Comparison of ENCODE assay signal across 10 mouse cellular contexts in the genomic region with DNA sequence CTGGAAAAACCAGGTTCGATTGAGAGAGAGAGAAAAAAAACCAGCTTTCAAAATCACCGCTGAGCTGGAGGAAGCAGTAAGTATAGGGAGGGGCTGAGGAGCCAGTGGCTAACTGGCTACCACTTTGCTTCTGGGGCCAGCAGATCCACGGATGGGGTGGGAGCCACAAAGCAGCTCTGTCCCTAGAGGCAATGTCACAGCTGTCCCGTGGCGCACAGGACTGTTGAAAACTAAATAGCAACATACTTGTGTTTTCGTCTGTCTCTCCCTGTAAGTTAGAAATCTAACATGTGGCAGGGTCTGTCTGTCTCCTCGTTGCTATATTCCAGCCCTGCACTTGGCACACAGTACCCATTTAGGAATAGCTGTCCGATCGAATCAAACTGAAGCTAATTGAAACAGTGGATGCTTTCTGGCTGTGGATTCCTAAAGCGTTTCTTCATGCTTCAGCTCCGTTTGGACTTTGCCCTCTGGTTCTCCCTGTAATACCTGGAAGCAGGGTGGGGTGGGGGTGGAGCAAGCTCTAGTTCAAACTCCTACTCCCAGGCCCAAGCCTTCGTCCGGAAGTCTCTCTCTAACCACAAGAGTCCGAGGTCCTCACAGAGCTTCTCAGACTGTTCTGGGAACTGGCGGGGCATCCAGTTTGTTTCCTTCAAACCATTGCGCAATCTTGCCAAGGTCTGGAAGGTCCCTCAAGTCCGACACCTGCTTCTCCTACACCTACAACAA. TPM values are rescaled to one million over a fixed set of nuclear protein-coding genes. Genes with fewer than 3 reads are reported as not detected.
DNase-seq lines count a peak whose midpoint lies in the region; ATAC-seq and TF ChIP-seq lines count a peak whose summit lies in the region.
"Had no signal": no experiment of that assay in that cellular context is flagged by ENCODE, and none has a peak within 500 bp of the region (broad histone marks: within the 10 kb centered on the region; RNA-seq: fewer than 3 reads in every experiment).

No protein-coding gene starts in this region.

- no peak; the same call in 1 of the 2 replicates for TF ChIP-seq POLR2A in embryonic fibroblast, embryonic 13.5 days (IDR thresholded peaks at IDR 0.05; ENCODE audit: low read depth, low read length)

- no peaks in the 10 kb centered on the region for H3K36me3 ChIP-seq in forebrain, embryonic 15.5 days
- H3K36me3 ChIP-seq in forebrain, embryonic 10.5 days (replicated peaks): no peaks in the 10 kb centered on the region
- H3K36me3 ChIP-seq in C2C12 (ENCODE audit: control insufficient read depth, insufficient read depth): no peaks in the 10 kb centered on the region
- no peaks in the 10 kb centered on the region for H3K36me3 ChIP-seq in intestine, embryonic 14.5 days (ENCODE audit: control insufficient read depth, insufficient read depth, low read length)
- H3K36me3 ChIP-seq in liver, embryonic 16.5 days (ENCODE audit: control insufficient read depth, insufficient read depth): no peaks in the 10 kb centered on the region
- H3K36me3 ChIP-seq: midbrain, embryonic 12.5 days had no signal

- no peak overlapping the region for H3K4me3 ChIP-seq in forebrain, embryonic 15.5 days
- no peak overlapping the region for H3K4me3 ChIP-seq in forebrain, embryonic 10.5 days
- no peak overlapping the region for H3K4me3 ChIP-seq in C2C12 (ENCODE audit: insufficient read depth, poor library complexity, severe bottlenecking)
- no peak overlapping the region for H3K4me3 ChIP-seq in embryonic fibroblast, embryonic 13.5 days (ENCODE audit: insufficient read depth, low read length)
- peak overlapping the region; percentile 1; the same call in 1 of the 2 replicates for H3K4me3 ChIP-seq in intestine, embryonic 14.5 days (ENCODE audit: low read depth, low read length)
- H3K4me3 ChIP-seq in liver, embryonic 16.5 days (ENCODE audit: low read depth, low read length): peak overlapping the region; percentile 38
- H3K4me3 ChIP-seq: midbrain, embryonic 12.5 days had no signal

- TF ChIP-seq CTCF in C2C12 (IDR thresholded peaks at IDR 0.05; ENCODE audit: control insufficient read depth, insufficient read depth, insufficient read length): no peak
- TF ChIP-seq CTCF in embryonic fibroblast, embryonic 13.5 days (IDR thresholded peaks at IDR 0.05; ENCODE audit: borderline replicate concordance, insufficient read depth, low read length): no peak

- DNase-seq in forebrain, embryonic 10.5 days (ENCODE audit: extremely low spot score, low spot score): no peak
- DNase-seq in intestine, embryonic 14.5 days (ENCODE audit: low spot score): peak; percentile 72
- peak; percentile 27 for DNase-seq in thymus, postnatal 0 days (ENCODE audit: low spot score)
- no peak for DNase-seq in layer of hippocampus, adult 8-10 months (ENCODE audit: low spot score in 2 of 2)

- H3K4me1 ChIP-seq in forebrain, embryonic 15.5 days: peaks cover 20% of the 10 kb centered on the region
- peaks cover 27% of the 10 kb centered on the region for H3K4me1 ChIP-seq in forebrain, embryonic 10.5 days
- peaks cover 8% of the 10 kb centered on the region for H3K4me1 ChIP-seq in embryonic fibroblast, embryonic 13.5 days (ENCODE audit: control insufficient read depth, insufficient read depth, low read length)
- H3K4me1 ChIP-seq in intestine, embryonic 14.5 days (replicated peaks; ENCODE audit: control insufficient read depth, insufficient read depth, low read length): peaks cover 42% of the 10 kb centered on the region
- H3K4me1 ChIP-seq in liver, embryonic 16.5 days (ENCODE audit: control insufficient read depth, low read depth, low read length): peaks cover 35% of the 10 kb centered on the region
- H3K4me1 ChIP-seq: midbrain, embryonic 12.5 days had no signal

- H3K9me3 ChIP-seq in forebrain, embryonic 15.5 days: no peaks in the 10 kb centered on the region
- H3K9me3 ChIP-seq in forebrain, embryonic 10.5 days: no peaks in the 10 kb centered on the region
- H3K9me3 ChIP-seq in intestine, embryonic 14.5 days (ENCODE audit: control insufficient read depth, low read length): no peaks in the 10 kb centered on the region
- H3K9me3 ChIP-seq in liver, embryonic 16.5 days (replicated peaks; ENCODE audit: control insufficient read depth, low read length): no peaks in the 10 kb centered on the region
- H3K9me3 ChIP-seq: midbrain, embryonic 12.5 days had no signal

- peak; percentile 57 for ATAC-seq in forebrain, embryonic 15.5 days (replicated peaks)
- ATAC-seq in intestine, embryonic 14.5 days (replicated peaks; ENCODE audit: low FRiP score, low TSS enrichment, low read depth): peak; percentile 84
- ATAC-seq in liver, embryonic 16.5 days (ENCODE audit: low read depth): peak; percentile 51; the same call in 1 of the 2 replicates
- ATAC-seq: Patski had no signal

- H3K79me3 ChIP-seq in C2C12 (ENCODE audit: low read depth): no peaks in the 10 kb centered on the region

- H3K9ac ChIP-seq in forebrain, embryonic 15.5 days (replicated peaks): no peak overlapping the region
- peak overlapping the region; percentile 12 for H3K9ac ChIP-seq in intestine, embryonic 14.5 days (ENCODE audit: low read length)
- H3K9ac ChIP-seq in liver, embryonic 16.5 days (ENCODE audit: low read depth, low read length): peak overlapping the region; percentile 35
- H3K9ac ChIP-seq: midbrain, embryonic 12.5 days had no signal

- no peak overlapping the region for H3ac ChIP-seq in C2C12 (ENCODE audit: control insufficient read depth, insufficient read length, low read depth)

- no peaks in the 10 kb centered on the region for H3K79me2 ChIP-seq in C2C12 (ENCODE audit: control insufficient read depth, insufficient read depth)

- WGBS in forebrain, embryonic 15.5 days: 59% methylated on average over 17 of the region's 17 CpGs
- WGBS in forebrain, embryonic 10.5 days: 79% methylated on average over 17 of the region's 17 CpGs
- WGBS in intestine, embryonic 14.5 days: 33% methylated on average over 17 of the region's 17 CpGs
- 16% methylated on average over 17 of the region's 17 CpGs for WGBS in liver, embryonic 16.5 days (ENCODE audit: insufficient replicate concordance)

- H3K4me2 ChIP-seq in forebrain, embryonic 15.5 days (replicated peaks): 0 out of 2 replicates have a peak overlapping the region, but pooled peaks have one; percentile 22
- H3K4me2 ChIP-seq in intestine, embryonic 14.5 days (ENCODE audit: low read length): peak overlapping the region; percentile 36
- H3K4me2 ChIP-seq in liver, embryonic 16.5 days (ENCODE audit: low read depth, low read length): peak overlapping the region; percentile 54
- H3K4me2 ChIP-seq: midbrain, embryonic 12.5 days had no signal

- no peaks in the 10 kb centered on the region for H3K27me3 ChIP-seq in forebrain, embryonic 15.5 days
- H3K27me3 ChIP-seq in forebrain, embryonic 10.5 days (ENCODE audit: poor library complexity, severe bottlenecking): no peaks in the 10 kb centered on the region
- no peaks in the 10 kb centered on the region for H3K27me3 ChIP-seq in C2C12 (ENCODE audit: control insufficient read depth, insufficient read depth, insufficient read length)
- no peaks in the 10 kb centered on the region for H3K27me3 ChIP-seq in intestine, embryonic 14.5 days (replicated peaks; ENCODE audit: control insufficient read depth, insufficient read depth, low read length)
- H3K27me3 ChIP-seq in liver, embryonic 16.5 days (ENCODE audit: control insufficient read depth, insufficient read depth, low read depth, low read length): no peaks in the 10 kb centered on the region
- H3K27me3 ChIP-seq: midbrain, embryonic 12.5 days; Patski had no signal

- H3K27ac ChIP-seq in forebrain, embryonic 15.5 days (replicated peaks): peak overlapping the region; percentile 53
- no peak overlapping the region for H3K27ac ChIP-seq in forebrain, embryonic 10.5 days
- H3K27ac ChIP-seq in embryonic fibroblast, embryonic 13.5 days (ENCODE audit: insufficient read depth, low read length): peak overlapping the region; percentile 79
- H3K27ac ChIP-seq in intestine, embryonic 14.5 days (ENCODE audit: low read depth): peak overlapping the region; percentile 85
- H3K27ac ChIP-seq in liver, embryonic 16.5 days (ENCODE audit: low read length): peak overlapping the region; percentile 35
- H3K27ac ChIP-seq: midbrain, embryonic 12.5 days had no signal

TF ChIP-seq in C2C12, 6 proteins besides CTCF, POLR2A, EP300 and RAD21:
- TF ChIP-seq FOSL1 (IDR thresholded peaks at IDR 0.05; ENCODE audit: insufficient read depth, low read length, poor library complexity, severe bottlenecking) (no peak), CEBPB (IDR thresholded peaks at IDR 0.05; ENCODE audit: low read depth) (peak; percentile 79)

RNA-seq across cellular contexts. Expression of gene Klf3, which starts 58.4 kb away (rescaled TPM):
- polyA plus RNA-seq in forebrain, embryonic 15.5 days (2015; fragmentation: Nextera tagmentation; extraction: Ambion mirVana): 33.0 and 34.0 TPM in 2 replicates
- polyA plus RNA-seq in forebrain, embryonic 10.5 days (2016; fragmentation: Nextera tagmentation; extraction: Ambion mirVana): 43.0 and 50.0 TPM in 2 replicates
- polyA plus RNA-seq in C2C12 (2012; fragmentation: generic; extraction: Trizol): 9.5 TPM
- 105 and 107 TPM in 2 replicates for polyA plus RNA-seq in embryonic fibroblast, embryonic 13.5 days (2011; ENCODE audit: insufficient read length, low read depth, missing spikeins)
- 75.2 and 88.0 TPM in 2 replicates for polyA plus RNA-seq in intestine, embryonic 14.5 days (2014; fragmentation: Nextera tagmentation; extraction: Ambion mirVana)
- polyA plus RNA-seq in liver, embryonic 16.5 days (2015; fragmentation: Nextera tagmentation; extraction: Ambion mirVana): 77.7 and 88.9 TPM in 2 replicates
- polyA plus RNA-seq in thymus, postnatal 0 days (2015; fragmentation: Nextera tagmentation; extraction: Ambion mirVana): 81.6 and 112 TPM in 2 replicates
- 10 to 100 TPM; 50.8 to 60.7 (median 54.0) TPM for total RNA-seq in layer of hippocampus, adult 8-10 months (2022)

Comparison
In these comparisons a context has a peak if more than half of its experiments do, and no peak if none do; other contexts are left out.
1. H3K4me3 ChIP-seq: peak in intestine, embryonic 14.5 days (single experiment) and liver, embryonic 16.5 days (single experiment); none in forebrain, embryonic 15.5 days (single experiment), forebrain, embryonic 10.5 days (single experiment), C2C12 (single experiment) and embryonic fibroblast, embryonic 13.5 days (single experiment).
2. DNase-seq: peak in intestine, embryonic 14.5 days (single experiment) and thymus, postnatal 0 days (single experiment); none in forebrain, embryonic 10.5 days (single experiment) and layer of hippocampus, adult 8-10 months (0 of 2).
3. Peak in every context shown above with its lines, with median percentiles within 50 percentile points of each other: ATAC-seq and H3K4me2 ChIP-seq.